Mouse (Mus musculus) kidney, adult 2 months (tissue): ENCODE data around the gene Agr2. TPM values are rescaled to one million over a fixed set of nuclear protein-coding genes. Genes with fewer than 3 reads are reported as not detected.

Experiments used
- DNase-seq: peaks from one replicate; pipeline ENCODE4 v3.0.0; 2021
- H3K27ac ChIP-seq: fragments of 200-500 bp; 2 replicates; pipeline ENCODE4 v1.5.1; 2012; ENCODE audit warnings: low read depth, low read length, control low read depth, inconsistent platforms; ENCODE audit not compliant: insufficient read depth
- H3K27me3 ChIP-seq: fragments of 200-500 bp; replicated peaks from 2 replicates; pipeline ENCODE4 v1.6.1; 2012; ENCODE audit warnings: mild to moderate bottlenecking, moderate library complexity, low read length, inconsistent platforms; ENCODE audit not compliant: control insufficient read depth, insufficient read depth
- H3K36me3 ChIP-seq: fragments of 200-500 bp; 2 replicates; pipeline ENCODE4 v1.6.1; 2012; ENCODE audit warnings: mild to moderate bottlenecking, moderate library complexity, low read length, inconsistent platforms; ENCODE audit not compliant: control insufficient read depth, insufficient read depth
- H3K4me1 ChIP-seq: fragments of 200-500 bp; 2 replicates; pipeline ENCODE4 v1.6.1; 2011; ENCODE audit warnings: low read length; ENCODE audit not compliant: control insufficient read depth, insufficient read depth
- H3K4me3 ChIP-seq: fragments of 200-500 bp; 2 replicates; pipeline ENCODE4 v1.5.1; 2011; ENCODE audit warnings: mild to moderate bottlenecking, low read depth, low read length, control low read depth; ENCODE audit not compliant: insufficient read depth
- CTCF ChIP-seq: fragments of 200-500 bp; conservative IDR thresholded peaks from 2 replicates; pipeline ENCODE4 v1.5.1; 2011; ENCODE audit warnings: low read depth, mild to moderate bottlenecking, control low read depth, low read length, moderate library complexity, mixed read lengths; ENCODE audit not compliant: insufficient read depth, insufficient read length
- POLR2A ChIP-seq: fragments of 200-500 bp; IDR thresholded peaks from one replicate; pipeline ENCODE4 v1.6.1; 2011; ENCODE audit warnings: low read depth, low read length, control low read depth
- WGBS: fragments of 180-500 bp; shearing (Covaris S2); methylation state at CpG from one replicate; pipeline ENCODE4 v1.1.7; 2018; 5-methylcytosine and 5-hydroxymethylcytosine counted together
- polyA plus RNA-seq: library from polyadenylated mRNA; depleted of rRNA; stranded (reverse); fragments of >200 nt; gene quantifications from 2 replicates; pipeline ENCODE4 v1.2.3, GENCODE M21; 2012

The Agr2 gene
- polyA plus RNA-seq, 1 experiment: not detected

- no peak overlapping the region for H3K4me3 ChIP-seq
- 77% methylated on average over 2 of the region's 2 CpGs for WGBS
- no peak for TF ChIP-seq CTCF
- TF ChIP-seq POLR2A: no peak
- no peak for DNase-seq
- no peaks in the 10 kb centered on the region for H3K4me1 ChIP-seq
- H3K27me3 ChIP-seq: no peaks in the 10 kb centered on the region
- H3K27ac ChIP-seq: no peak overlapping the region
- no peaks in the 10 kb centered on the region for H3K36me3 ChIP-seq
Observed at GRCm38 (mm10) chr12:36007581-36007980, 14.9 kb downstream of the Agr2 start.

- DNase-seq: peak; percentile 30
- WGBS: 25% methylated on average over 6 of the region's 6 CpGs
- Histone ChIP-seq H3K4me3 (no peak overlapping the region), H3K4me1 (no peaks in the 10 kb centered on the region), H3K36me3 (no peaks in the 10 kb centered on the region), H3K27me3 (no peaks in the 10 kb centered on the region), H3K27ac (peak overlapping the region; percentile 25)
- TF ChIP-seq POLR2A: no peak
- TF ChIP-seq CTCF: no peak
Observed at GRCm38 (mm10) chr12:36008364-36009047, 15.8 kb downstream of the Agr2 start.

- no peak overlapping the region for H3K27ac ChIP-seq
- H3K4me1 ChIP-seq: no peaks in the 10 kb centered on the region
- H3K27me3 ChIP-seq: no peaks in the 10 kb centered on the region
- DNase-seq: no peak
- H3K36me3 ChIP-seq: no peaks in the 10 kb centered on the region
- TF ChIP-seq CTCF (no peak), POLR2A (no peak)
- H3K4me3 ChIP-seq: no peak overlapping the region
- WGBS: 63% methylated on average over 7 of the region's 7 CpGs
Observed at GRCm38 (mm10) chr12:36013216-36013910, 20.7 kb downstream of the Agr2 start.

GRCm38 (mm10) chr12:36017791-36018190, 25.1 kb downstream of the Agr2 start:
- Histone ChIP-seq H3K27me3 (no peaks in the 10 kb centered on the region), H3K36me3 (no peaks in the 10 kb centered on the region), H3K4me1 (no peaks in the 10 kb centered on the region), H3K27ac (no peak overlapping the region), H3K4me3 (no peak overlapping the region)
- WGBS: 77% methylated on average over 2 of the region's 2 CpGs
- no peak for DNase-seq
- TF ChIP-seq CTCF (no peak), POLR2A (no peak)

- TF ChIP-seq POLR2A (no peak), CTCF (no peak)
- Histone ChIP-seq H3K27me3 (no peaks in the 10 kb centered on the region), H3K4me3 (no peak overlapping the region), H3K36me3 (no peaks in the 10 kb centered on the region), H3K4me1 (no peaks in the 10 kb centered on the region), H3K27ac (no peak overlapping the region)
- WGBS: 81% methylated on average over 4 of the region's 4 CpGs
- DNase-seq: no peak
Observed at GRCm38 (mm10) chr12:36019572-36019971, 26.9 kb downstream of the Agr2 start.

GRCm38 (mm10) chr12:36020081-36020480, 27.4 kb downstream of the Agr2 start:
- Histone ChIP-seq H3K4me1 (no peaks in the 10 kb centered on the region), H3K4me3 (no peak overlapping the region), H3K27me3 (no peaks in the 10 kb centered on the region), H3K27ac (no peak overlapping the region), H3K36me3 (no peaks in the 10 kb centered on the region)
- 88% methylated on average over 3 of the region's 3 CpGs for WGBS
- no peak for TF ChIP-seq POLR2A
- TF ChIP-seq CTCF: no peak
- no peak for DNase-seq

GRCm38 (mm10) chr12:36020710-36021109, 28.0 kb downstream of the Agr2 start:
- Histone ChIP-seq H3K4me3 (no peak overlapping the region), H3K36me3 (no peaks in the 10 kb centered on the region), H3K27ac (no peak overlapping the region), H3K4me1 (no peaks in the 10 kb centered on the region), H3K27me3 (no peaks in the 10 kb centered on the region)
- TF ChIP-seq POLR2A: no peak
- TF ChIP-seq CTCF: no peak
- no peak for DNase-seq
- WGBS: 87% methylated on average over 2 of the region's 2 CpGs
